Mouse (Mus musculus): ENCODE results near the gene Gcnt4.

The Gcnt4 gene

DNA sequence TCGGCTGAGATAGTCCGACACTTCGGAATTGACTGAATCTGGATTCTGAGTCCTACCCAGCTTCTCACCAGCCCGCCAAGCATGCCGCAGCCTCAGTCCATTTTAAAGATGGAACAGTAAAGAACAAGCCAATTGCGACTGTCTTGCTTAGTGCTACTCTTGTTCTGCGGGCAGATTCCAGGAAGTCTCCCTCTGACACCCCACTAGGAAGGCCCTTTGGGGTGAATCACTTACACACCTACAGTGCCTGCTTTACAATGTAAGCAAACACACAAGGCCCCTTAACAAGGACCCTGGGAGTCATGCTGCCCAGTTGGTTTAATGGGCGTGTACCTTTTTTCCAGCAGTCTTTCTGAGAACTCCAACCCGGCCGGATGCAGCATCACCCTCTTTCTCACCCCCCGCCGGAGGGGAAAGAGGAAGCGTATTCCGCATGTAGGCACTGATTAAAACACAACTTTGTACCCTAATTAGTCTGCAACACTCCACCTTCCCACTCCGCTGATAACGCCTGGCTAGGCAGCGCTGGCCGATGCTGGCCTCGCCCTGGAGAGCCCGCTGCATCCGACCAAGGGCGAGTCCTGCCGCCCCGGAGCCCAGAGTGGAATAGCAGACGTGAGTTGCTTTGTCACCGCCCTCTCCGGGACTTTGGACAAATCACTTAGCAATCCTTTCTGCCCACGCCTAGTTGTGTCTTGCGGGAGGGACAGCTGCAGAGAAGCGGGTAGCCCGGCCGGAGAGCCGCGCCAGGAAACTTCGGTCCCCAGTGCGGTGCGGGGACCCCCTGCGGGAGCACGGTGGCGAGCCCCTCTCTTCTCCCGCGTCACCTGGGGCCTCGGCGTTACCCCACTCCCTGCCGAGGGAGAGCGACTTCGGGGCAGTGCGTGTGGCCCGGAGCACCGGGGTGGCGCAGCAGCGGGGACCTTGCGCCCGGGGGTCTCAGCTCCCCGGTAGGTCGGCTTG lies at the start of gene Gcnt4:
TSS of gene Gcnt4 (plus strand) at position 691 of the 963 bp plus-strand sequence.
- peak; percentile 96 for DNase-seq

DNA sequence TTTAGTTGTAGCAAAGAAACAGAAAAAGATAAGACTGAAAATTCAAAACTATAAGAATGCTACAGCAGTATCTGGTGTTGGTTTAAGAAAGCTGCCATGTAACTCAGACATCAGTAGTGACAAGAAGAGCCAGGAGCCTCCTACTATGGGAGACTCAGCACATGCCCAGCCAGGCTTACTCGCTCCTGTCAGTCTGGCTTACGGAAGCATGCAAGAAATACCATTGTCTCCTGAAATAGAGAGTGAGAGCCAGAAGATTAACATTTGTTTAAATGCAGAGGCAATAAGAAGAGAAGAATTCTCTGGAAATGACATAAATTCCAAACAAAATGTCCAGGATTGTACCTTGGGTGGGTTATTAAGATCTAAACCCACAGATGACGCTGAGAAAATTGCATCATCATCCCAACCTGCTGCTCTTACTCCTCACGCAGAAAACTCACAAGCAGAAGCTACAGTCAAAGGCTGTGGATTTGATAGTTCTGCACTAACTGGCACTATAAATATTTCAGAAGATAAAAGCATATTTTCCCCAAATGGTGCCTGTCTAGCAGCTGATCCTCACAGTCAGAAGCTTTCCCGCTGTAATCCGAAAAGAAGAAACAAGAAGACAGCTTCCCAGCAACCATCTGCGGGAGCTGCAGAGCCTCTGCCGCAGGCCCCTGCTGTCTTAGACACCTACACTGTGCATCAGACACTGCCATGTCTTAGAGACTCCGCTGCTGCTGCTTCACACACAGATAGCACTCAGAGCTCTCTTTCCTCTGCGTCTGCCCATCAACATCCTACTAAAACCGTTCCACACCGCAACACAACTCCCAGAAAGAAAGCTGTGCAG lies 46.0 kb upstream of the Gcnt4 start:
- no peak for DNase-seq

DNA sequence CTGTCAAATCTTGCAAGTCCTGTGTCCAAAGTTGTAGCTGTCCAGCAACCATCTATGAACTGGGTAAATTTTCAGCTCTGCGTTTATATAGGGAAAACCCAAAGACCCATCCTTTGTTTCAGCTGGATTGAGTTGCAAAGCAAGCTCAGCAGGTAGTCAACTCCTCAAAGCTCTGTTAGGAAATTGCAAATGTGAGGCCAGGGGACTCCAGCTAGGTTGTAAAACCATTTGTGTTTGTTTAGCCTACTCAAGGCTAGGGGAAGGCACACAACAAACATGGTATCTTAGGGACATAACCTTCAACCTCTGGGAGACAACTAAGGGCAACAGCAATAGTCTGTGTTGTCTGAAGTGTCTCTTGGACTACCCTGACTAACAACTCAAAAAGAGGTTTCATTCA lies 40.0 kb upstream of the Gcnt4 start:
- no peak for DNase-seq

DNA sequence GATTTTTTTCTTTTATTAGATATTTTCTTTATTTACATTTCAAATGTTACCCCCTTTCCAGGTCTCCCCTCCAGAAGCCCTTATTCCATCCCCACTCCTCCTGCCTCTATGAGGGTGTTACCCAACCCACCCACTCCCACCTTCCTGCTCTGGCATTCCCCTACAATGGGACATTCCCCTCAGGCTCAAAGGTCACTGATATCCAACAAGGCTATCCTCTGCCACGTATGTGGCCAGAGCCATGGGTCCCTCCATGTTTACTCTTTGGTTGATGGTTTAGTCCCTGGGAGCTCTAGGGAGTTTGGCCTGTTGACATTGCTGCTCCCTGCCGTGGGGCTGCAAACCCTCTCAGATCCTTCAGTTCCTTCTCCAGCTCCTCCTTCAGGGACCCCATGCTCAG lies 34.5 kb upstream of the Gcnt4 start:
- no peak for DNase-seq

DNA sequence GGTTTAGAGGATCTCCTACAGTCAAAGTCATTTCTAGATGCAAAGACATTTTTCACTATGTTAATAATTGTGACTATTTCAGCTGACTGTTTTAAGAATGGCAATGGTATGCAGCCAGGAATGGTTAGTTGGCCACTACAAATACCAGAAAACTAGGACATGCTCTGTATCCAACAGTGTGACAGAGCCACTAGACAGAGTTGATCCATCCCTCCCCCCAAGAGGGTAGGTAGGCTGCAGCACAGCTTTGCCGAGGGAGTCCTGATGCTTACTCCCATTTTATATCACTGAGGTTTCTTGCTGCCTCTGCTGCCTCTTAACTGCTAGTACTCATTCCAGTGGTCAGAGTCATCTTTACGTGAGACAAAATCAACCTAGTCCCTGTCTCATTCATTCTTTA lies 29.3 kb upstream of the Gcnt4 start:
- DNase-seq: no peak

DNA sequence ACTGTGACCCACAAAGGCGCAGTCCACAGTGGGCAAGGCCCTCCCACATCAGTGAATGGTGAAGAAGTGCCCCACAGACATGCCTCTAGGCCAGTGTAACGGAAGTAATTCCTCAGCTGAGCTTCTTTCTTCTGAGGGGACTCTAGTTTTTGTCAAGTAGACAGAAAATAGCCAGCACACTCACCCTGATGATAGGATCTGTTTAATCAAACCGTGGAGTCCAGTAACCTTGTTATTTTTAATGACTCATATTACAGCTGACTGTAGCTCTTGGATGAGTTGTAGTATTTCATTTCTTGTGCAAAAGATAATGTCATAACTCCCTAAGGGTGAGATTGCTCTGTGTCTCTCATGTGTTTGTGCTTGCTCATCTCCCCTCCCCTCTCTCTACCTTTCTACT lies 17.8 kb upstream of the Gcnt4 start:
- DNase-seq: no peak

DNA sequence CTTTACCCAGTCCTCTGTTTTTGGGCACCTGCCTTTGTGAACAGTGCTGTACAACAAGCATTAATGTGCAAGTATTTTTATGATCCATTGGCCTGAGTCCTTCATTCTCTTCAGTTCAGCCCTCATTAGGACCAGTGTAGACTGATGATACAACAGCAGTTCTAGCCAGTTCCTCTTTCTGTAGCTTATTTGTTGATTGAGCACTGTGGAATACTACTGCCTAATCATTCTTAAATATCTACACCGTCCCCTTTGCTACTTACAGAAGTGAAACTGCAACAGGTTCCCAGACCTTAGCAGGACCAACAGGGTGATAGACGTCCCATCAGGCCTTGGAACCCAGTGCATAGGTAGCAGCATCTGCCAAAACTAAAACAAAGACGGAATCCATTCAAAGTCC lies 13.3 kb upstream of the Gcnt4 start:
- DNase-seq: no peak

DNA sequence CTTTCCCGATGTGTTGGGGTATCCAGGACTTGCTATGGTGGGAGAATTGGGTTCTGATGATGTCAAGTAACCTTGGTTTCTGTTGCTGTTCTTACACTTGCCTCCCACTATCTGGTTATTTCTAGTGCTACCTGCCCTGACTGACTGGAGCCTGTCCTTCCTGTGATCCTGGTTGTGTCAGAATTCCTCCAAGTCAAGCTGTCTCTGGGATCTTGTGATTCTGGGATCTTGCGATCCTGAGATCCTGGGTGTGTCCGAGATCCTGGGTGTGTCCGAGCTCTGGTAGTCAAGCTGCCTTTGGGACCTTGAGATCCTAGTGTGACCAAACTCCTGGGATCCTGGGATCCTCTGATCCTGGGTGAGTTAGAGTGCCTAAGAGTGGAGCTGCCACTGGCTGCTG lies 1.4 kb upstream of the Gcnt4 start:
- peak; percentile 67 for DNase-seq

DNA sequence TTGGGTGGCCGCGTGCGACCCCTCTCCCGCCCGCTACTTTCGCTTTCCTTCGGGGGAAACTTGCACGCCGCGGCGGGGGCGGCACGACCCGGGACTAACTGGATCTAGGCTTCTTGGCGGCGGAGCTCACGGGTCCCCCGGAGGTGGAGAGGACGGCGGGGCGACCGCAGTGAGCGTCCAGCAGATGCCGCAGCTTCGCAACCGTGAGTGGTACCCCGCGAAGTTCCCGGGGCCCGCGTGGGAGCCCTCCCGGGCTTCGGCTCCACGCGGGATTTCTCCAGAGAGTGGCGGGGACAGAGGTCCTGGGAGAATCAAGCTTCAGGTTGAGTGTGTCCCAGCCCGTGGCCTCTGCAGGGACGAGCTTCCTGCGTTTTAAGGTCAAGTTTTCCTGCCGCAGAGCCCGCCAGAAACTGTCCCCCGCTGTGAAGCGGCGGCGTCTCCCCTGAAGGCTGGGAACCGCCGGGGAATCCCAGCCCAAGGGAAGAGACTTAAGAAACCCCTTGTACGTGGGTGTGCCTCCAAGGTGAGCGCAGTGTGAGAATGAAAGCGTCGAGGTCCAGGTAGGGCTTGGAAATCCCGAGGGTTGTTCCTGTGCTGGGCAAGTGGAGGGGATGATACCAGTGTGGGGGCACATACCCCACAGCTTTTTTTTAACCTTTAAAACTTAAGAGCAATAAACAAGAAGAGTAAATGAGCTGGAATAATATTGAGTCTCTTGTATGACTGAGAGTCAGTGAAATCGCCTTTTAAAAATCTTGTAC lies 676 bp downstream of the Gcnt4 start:
- DNase-seq: peak; percentile 89

DNA sequence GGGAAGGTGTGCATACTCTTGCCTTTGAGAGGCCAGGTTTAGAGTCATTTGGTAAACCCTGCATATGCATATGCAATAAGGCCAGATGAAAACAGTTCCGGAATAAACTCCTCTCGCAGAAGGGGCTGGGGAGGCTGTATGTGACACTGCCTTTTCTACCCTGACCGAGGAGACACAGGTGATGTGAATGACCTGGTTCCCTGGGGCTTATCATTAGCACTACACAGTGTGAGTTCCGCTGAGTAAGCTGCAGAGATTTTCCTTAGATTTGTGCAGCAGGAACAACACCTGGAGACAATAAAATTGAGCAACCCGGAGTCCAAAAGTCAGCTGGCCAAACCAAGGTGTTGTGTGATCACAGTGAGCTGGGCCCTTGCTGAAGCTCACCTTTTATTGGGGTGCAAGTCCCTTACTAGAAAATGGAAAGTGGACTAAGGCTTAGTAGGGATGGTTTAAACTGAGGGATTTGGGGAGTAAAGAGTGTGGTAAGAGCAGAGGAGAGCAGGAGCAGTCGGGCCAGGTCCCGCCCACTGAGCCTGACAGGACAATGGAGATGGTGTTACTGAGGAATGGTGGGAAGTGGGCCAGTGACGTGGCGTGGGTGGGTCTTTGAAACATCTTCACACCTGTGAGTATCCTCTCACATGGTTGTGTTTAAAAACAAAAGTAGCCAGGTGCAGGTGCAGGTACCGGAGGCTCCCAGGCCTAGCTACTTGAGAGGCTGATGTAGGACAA lies 1.7 kb downstream of the Gcnt4 start:
- peak; percentile 64 for DNase-seq

DNA sequence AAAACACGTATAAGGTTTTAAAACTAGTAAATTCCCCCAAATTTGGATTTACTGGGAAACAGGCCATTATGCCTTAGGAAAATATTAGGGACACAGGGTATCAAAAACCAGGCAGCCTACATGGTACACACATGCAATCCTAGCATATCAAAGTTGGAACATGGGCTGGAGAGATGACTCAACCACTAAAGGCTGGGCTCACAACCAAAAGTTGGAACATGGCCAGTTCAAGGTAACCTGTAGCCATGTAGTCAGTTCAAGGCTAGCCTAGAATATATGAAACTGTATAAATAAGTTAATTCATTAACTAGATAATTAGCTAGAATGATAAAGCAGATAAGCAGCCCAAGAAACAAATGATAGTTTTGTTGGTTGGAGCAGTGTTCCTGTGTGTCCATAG lies 3.3 kb downstream of the Gcnt4 start:
- DNase-seq: peak; percentile 31

DNA sequence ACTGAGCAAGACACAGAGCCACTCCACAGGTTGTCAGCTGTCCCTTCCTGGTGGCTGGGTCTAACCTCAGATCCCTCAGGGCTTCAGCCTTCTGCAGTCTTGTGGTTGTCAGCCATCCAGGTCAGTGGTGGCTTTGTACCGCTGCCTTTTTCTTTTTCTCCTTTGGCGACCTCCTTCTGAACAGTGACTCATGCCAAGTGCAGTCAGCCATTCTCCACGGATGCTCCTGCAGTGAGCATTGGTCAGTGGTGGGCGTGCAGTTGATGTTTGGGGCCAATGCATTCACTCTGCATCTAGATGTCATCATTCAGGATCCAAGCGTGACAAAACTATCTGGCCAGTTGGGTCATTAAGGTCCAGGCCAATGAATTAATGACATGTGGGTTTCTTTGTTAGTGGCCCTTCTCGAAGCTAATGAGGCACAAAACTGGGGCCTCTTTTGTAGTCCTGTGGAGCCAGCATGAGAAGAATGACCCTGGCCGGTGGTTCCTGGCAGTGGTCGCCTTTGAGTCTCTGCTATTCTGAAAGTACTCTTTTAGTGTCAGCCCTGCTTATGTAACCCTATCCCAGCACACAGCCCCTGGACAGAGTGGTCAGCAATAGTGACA lies 4.0 kb downstream of the Gcnt4 start:
- peak; percentile 58 for DNase-seq

DNA sequence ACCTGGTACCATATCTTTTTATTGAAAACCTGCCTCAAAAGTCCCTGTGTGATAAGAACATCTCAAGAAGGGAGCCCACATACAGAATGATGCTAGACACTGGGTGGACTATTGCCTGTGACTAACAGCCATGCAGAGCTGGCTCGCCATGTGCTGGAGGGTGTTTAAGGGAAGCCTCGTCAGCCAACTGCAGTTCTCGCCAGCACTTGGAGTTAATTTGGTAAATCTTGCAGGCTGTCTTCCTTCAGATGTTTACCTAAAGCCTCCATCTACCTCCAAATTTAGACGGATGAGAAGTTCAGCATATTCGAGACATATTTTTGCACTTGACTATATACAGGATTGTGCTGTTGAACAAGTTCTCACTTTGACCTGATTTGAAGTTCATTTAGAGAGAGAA lies 8.3 kb downstream of the Gcnt4 start:
- DNase-seq: peak; percentile 71

DNA sequence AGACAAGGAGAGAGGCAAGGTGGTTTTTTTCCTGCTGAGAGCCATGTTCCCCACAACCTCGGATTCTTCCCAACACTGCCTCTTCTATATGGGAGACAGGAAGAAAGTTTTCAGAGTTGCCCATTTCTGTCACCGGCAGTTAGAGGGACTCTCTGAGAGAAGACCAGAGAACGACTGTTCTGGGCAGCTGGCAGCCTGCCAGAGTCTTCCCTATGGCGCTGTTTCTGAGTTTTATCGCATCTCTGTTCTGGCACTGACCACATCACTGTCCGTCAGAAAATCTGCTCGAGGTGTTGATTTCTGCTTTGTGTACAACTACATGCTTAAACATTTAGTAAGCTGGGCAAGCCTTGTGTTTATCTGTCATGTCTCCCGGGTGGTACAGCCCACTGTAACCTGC lies 8.9 kb downstream of the Gcnt4 start:
- DNase-seq: no peak

DNA sequence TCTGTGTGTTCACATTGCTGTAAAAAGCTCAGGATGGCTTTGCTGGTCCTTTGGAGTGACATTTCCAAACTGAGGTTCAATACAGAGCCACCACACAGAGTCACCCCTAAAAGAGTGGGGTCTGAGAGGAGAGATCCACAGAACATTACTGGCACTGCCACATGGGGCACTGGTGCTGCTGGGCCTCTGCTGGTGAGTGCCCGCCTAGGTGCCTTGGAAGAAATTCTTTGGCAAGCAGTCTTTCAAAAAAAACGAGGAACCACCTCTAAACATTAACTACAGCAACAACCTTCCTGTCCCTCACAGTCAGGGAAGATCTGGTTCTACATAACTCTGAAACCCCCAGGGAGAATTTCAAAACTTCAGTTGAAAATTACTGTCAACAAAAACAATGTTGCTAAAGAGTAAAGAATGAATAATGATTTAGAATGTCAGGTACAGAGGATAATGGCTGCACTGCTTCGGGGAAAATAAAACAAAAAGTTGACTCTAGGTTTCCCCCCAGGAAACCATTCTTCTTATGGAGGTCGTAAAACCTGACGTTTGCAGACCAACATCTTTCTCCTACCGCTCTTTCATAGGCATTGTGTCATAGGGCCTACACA lies 11.8 kb downstream of the Gcnt4 start:
- peak; percentile 18 for DNase-seq

DNA sequence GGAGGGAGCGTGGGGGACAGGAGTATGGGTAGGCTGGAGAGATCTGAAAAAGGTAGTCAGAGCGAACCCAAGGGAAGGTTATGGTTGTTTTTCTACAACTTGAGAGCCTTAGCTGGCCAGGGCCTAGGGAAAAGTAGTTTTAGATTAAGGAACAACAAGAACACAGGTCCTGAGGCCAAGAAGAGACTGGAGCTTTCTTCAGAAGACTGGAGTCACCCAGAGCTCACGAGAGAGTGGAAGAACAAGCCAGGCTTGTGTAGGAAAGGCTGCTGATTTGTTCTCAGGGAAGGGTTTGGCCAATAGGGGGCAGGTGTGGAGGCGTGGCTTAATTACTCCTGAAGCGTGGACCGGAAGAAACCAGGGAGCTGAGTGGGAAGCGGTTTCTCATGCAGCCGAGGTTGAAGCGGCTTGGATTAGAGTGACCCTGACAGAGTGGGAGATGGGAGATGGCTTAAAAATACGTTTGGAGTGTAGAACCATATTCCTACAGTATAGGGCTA lies 12.6 kb downstream of the Gcnt4 start:
- peak; percentile 50 for DNase-seq

DNA sequence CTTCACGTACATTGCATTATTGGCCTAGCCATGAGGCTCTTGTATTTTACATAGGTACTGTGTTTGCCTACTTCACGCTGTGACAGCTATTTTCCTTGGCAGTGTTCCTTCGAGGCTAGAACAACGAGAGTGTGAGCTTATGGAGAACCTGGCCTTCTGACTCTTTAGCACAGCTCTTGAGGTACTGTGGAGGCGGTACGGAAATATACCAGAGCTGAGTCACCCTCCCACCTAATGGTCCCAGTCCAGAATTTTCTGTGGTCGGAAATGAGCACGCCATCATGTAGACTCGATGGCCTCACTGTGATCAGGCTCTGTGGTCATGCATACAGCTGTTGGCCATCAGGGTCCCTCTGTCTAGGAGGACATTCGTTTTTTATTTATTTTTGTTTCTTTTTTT lies 15.2 kb downstream of the Gcnt4 start:
- DNase-seq: peak; percentile 62

DNA sequence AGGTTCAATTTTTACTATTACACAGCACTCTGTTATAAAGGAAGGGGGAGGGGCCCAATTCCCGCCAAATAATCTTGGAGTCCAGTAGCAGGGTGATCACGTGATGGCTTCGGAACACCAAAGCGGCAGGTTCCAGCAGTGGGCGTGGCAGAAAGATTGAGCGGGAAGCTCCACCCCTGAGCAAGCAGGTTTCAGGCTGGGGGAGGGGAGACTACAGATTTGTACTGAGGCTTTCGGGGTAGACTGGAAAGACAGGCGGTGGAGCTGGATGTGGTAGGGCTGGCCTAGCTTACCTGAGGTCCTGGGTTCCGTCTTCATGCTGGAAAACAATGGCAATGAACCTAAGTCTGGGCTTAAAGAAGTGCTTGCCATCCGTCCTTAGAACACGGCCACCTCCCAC lies 17.0 kb downstream of the Gcnt4 start:
- DNase-seq: peak; percentile 63

DNA sequence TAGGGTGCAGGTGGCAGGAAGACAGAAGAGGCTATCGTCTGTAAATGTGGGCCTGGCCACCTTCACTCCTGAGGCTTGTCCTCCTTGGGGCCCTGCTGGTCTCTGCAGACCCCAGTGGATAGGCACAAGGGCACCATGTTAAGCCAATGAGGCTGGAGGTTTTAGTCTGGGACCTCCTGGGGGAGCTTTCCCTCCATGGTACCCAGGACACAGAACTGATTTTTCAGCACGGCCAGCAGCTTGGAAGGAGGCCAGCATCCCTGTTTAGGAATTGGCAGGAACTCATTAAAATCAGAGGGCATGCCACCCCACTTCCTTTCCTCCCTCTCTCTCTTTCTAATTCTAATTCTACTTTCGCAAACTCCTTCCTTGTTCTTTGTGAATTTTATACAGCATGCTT lies 19.1 kb downstream of the Gcnt4 start:
- DNase-seq: peak; percentile 68

DNA sequence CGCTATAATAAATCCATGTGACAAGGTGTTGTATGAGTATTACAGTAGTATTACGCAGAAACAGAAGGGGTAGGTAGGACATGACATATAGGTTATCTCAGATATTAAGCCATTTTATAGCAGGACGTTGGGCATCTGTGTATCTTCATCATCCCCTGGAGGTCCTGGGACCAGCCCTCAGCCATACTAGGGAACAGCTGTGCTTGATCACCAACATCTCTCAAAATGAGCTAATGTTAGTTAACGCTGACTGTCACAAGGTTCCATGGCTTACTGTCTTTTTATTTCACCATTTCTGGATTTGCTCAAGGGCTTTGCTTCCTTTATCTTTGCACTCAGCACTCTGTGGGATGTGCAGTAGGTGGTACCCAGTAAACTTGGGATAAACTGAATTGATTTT lies 21.3 kb downstream of the Gcnt4 start:
- DNase-seq: no peak

DNA sequence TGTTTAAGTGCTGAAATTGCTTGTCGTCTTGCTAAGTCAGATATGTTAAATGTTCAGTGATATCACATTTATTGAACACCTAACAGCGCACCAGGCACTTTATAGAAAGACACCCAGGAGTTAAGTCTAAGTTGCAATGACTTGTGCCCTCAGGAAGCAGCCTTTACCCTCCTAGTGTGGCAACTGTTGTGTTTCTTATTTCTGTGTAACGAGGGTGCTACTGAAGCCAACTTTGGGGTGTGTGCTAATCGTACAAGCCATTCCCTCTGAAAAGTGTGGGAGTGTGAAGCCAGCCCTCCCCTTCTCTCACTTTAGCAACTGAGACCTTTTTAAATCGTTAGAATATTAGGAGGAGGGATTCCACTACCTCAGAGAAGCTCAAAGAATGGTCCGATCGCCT lies 23.2 kb downstream of the Gcnt4 start:
- DNase-seq: peak; percentile 77
